In genomic region chr13:60189923-60190322, GRCm38 (mm10) we compare ENCODE assay signal across 20 mouse cellular contexts. TPM values are rescaled to one million over a fixed set of nuclear protein-coding genes. Genes with fewer than 3 reads are reported as not detected.
"Had no signal": no experiment of that assay in that cellular context is flagged by ENCODE, and none has a peak within 500 bp of the region (broad histone marks: within the 10 kb centered on the region; RNA-seq: fewer than 3 reads in every experiment).

No protein-coding gene starts in this region.

- H3K36me3 ChIP-seq: liver, embryonic 13.5 days; neural tube, embryonic 12.5 days; neural tube, embryonic 15.5 days; stomach, embryonic 15.5 days had no signal

- H3K4me1 ChIP-seq: liver, embryonic 13.5 days; neural tube, embryonic 12.5 days; neural tube, embryonic 15.5 days; stomach, embryonic 15.5 days had no signal

- H3K9ac ChIP-seq: liver, embryonic 13.5 days; neural tube, embryonic 12.5 days; neural tube, embryonic 15.5 days; stomach, embryonic 15.5 days had no signal

- H3K27ac ChIP-seq: kidney, postnatal 0 days; left cerebral cortex, adult 2 months; liver, embryonic 13.5 days; neural tube, embryonic 12.5 days; neural tube, embryonic 15.5 days; stomach, embryonic 15.5 days had no signal

- DNase-seq: kidney, adult 2 months; kidney, postnatal 36 days; layer of hippocampus, postnatal 36 days; liver, embryonic 13.5 days; lung, adult 2 months; lung, postnatal 14 days; lung, postnatal 4 days; midbrain, embryonic 14.5 days; retina, postnatal 1 day; right cerebral cortex, postnatal 25 days; spleen, adult 18-20 months; thymus, postnatal 25 days had no signal

- H3K27me3 ChIP-seq: neural tube, embryonic 12.5 days; neural tube, embryonic 15.5 days; stomach, embryonic 15.5 days had no signal

- H3K4me3 ChIP-seq: left cerebral cortex, adult 2 months; liver, embryonic 13.5 days; neural tube, embryonic 12.5 days; neural tube, embryonic 15.5 days; stomach, embryonic 15.5 days had no signal

- H3K9me3 ChIP-seq: liver, embryonic 13.5 days; neural tube, embryonic 12.5 days; neural tube, embryonic 15.5 days; stomach, embryonic 15.5 days had no signal

- H3K4me2 ChIP-seq: liver, embryonic 13.5 days; midbrain, embryonic 11.5 days; neural tube, embryonic 12.5 days; neural tube, embryonic 15.5 days; stomach, embryonic 15.5 days had no signal

RNA-seq across cellular contexts. Expression of gene Gas1, which starts 12.8 kb away (rescaled TPM):
- total RNA-seq: megakaryocyte progenitor cell, adult 5-6 weeks; megakaryocyte-erythroid progenitor cell, adult 5-6 weeks had no signal
